Mouse (Mus musculus) Muller cell, postnatal 12 days (primary cell): ENCODE measurements at regions not wholly inside any gene's neighbourhood (a gene's known extent, or its start where the extent isn't known, plus 50 kb on each side); places are given as distances from the start of the nearest gene placed in this dataset.

Source experiments
- DNase-seq: peaks from one replicate; pipeline ENCODE4 v3.0.0-alpha.2; 2015; ENCODE audit errors: inconsistent ontology term

DNA sequence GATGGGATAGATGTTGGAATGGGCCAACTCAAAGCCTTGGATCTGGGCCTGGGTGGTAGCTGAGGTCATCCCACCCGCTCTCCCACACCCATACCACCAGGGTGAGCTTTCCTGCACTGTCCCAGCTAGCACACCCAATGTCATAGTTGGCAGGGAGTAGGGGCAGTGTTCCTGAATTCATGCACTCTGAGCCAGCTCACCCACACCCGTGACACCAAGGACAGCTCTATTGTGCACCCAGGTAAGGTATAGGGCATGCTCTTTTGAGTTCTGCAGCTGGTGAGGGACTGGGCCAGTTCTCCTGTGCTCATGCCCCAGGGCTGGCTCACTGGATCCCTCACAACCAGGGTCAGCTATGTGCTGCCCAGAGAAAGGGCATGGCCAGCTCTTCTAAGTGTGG lies 64.8 kb upstream of the Peli2 start:
- DNase-seq = no peak

- no peak for DNase-seq
Measured at GRCm38 (mm10) chr14:48058234-48058868, 62.3 kb upstream of the Peli2 start.

DNA sequence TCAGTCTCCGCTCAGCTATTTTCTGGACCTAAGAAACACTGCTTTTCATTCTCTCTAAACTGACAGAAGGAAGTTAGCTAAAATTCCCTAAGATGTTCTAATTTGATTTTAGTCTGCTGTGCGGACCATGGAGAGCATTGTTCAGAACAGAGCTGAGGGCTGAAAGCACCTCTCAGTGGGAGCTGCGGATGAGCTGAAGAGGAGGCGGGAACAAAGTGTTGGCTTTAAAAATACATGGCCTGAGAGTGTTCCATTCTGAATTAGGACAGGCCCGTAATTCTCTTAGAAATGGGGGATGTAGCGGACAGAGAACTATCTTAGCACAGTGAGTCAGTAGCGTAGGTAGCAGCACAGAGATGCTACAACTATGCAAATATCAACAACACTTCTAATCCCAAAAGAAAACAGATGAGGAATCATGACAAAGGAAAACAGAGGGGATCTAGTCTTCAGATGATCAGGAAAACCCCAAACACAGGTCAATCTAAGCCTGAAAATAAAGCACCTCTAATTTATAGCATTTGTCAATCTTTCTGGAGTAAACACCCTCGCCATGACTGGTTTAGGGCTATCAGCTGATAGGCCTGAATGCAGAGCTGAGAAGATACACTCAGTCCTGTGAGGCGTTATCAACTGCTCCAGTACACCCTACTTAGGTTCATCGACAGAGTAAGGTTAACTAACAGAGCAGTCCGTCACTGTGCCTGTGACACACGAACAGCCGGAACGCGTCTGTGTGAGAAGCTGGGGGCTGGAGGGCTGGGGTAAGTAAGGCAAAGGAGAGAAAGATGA lies 60.8 kb upstream of the Peli2 start:
- no peak for DNase-seq

DNA sequence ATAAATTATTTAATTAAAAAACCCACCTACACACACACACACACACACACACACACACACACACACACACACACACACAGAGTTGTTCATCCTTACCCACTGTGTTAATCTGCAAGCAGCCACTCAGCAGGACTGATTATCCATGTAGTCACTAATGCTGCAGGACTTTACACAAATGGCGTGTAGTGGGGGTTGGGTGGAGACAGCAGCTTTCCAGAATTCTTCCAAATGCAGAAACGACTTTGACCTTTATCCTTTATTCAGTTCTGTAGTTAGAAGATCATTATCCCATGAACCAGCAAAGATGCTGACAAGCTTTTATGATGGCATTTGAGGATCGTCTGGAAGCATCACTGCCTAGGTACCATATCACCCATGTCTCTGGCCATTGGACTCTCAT lies 52.0 kb upstream of the Peli2 start:
- DNase-seq = no peak
